Mouse (Mus musculus): ENCODE measurements at regions not wholly inside any gene's neighbourhood (a gene's known extent, or its start where the extent isn't known, plus 50 kb on each side); places are given as distances from the start of the nearest gene placed in this dataset.

DNA sequence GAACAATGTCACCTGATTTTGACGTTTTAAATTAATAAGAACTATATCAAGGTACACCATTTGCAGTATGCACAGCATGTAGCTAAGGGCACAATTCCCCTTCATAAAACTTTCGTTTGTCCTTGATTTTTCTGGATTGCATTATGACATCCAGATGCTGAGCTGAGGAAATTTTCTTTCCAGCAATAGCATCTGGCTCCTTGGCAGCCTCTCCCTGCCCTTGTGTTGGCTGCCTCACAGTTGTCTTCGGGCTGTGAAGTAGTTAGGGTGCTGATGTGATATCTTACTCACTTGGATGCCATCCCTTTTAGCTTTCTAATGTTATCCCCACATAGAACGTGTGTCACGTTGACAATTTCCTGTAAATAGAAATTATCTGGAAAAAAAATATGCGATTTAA is 729.2 kb downstream of the Dach1 start:
- no peak for DNase-seq

DNA sequence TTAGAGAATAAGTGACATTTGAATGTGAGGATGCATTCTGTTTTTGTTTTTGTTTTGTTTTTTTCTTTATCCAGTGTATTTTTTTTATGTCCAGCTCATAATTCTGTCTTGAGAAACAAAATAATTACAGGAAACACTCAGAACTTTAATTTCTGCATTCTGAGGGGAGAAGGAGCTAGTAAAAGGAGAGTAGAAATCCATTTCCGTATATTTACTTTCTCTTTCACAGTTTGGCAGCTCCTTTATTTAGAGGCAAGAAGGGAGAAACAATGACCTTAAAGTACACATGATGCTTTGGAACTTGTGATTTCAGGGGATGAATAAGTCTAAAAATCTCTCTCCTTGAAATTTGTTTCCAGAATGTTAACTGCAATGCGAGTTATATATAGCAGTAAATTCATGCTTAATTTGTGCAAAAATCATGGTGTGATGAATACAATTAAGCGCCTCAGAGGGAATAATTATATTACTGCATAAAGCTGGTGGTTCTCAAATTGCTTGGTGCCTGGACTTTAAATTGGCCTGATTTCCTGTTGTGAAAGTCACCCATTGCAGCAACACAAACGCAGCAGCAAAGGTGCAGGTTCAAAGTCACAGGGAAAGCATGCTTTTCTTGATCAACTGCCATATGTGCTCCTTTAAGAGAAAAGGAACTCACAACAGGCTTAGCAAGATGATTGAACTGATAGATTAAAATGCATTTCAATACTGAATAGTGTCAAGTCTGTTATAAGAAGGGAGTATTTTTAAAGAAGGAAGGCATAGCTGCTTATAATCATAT is 733.9 kb downstream of the Dach1 start:
- no peak for DNase-seq

DNA sequence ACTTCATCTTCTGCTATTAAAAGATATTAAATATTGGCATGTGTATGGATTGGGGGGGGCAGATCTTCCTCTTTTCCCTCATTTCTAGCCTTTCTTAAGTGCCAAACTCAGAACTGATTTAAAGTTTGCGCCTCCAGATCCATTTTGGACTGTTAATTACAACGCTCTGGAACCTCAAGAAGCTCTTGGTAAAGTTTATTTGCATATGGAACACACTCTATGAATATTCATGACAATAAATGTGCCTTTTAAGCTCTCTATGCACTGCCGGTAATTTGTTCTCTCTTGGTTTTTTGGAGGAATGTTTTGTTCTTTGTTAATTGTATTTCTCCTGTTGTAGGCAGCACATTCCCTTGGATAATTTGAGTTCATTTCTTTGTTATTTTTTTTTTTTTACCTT is 738.3 kb downstream of the Dach1 start:
- no peak for DNase-seq

DNA sequence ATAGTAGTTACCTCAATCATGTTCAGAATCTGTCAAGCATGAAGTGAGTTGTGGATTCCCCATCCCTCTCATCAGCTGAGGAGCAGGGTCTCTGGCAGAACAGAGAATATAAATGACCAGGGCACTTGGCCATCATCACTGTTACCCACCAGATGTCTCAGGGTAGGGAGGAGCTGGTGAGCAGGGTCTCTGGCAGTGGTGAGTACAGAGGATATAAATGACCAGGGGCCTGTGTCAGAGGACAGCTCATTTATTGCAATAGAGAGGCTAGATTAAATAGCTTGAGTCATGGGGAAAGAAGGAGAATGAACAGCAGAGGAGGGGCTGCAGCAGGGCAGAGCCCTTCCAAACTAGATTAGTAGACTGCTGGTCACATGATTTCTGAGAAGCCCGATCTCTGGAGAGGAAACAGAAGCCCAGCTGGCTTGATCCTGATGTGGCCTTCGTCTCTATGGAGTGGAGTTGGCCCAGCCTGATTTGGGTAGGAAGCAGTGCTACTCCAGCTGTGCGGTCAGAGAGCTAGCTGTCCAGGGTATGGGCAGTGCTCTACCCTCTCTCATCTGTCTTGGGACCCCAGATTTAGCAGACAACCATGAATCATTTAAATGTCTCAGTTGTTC is 766.3 kb downstream of the Dach1 start:
- no peak for DNase-seq

DNA sequence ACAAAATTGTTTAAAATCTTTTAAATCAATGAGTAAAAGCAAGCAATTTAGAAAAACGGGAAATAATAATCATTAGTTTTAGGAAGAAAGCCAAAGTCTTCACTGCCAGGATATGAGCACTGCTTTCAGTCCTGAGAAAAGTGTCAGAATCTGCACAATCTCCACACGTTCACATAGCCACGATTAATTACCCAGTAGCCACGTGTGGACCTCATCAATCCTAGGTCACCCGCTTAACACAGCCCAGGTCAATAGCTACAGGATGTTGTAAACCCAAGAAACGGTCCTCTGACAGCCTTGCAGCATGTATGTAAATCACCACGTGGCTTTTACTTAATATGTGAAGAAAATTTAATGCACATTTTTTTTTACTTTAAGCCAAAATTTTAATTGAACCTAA is 773.2 kb downstream of the Dach1 start:
- no peak for DNase-seq

DNA sequence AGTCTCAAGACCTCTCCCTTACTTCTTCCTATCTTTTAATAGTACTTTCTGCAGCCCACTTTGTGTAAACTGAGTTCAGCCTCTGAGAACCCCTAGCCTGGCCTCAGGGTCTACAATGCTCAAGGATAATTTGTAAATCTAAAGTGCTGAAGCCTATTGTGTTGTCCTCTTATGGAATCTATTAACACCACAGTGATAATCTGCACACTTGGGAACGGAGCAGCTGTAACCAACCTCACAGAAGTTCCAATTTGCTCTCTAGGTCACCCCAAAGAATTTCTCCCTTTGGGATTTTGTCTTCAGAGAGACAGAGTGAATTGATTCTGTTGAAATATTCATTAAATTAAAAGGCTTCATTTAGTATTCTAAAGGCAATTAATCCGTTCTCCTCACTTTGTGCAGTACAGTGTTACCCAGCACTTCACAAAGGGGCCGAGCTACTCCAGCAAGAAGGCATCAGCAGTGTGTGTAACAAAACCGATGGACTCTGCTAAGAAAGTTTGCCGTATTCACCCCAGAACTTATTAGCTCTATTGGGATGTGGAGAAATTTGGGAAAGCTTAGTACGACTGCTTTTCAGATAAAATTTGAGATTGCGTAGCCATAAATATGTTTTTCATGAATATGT is 773.7 kb downstream of the Dach1 start:
- no peak for DNase-seq

DNA sequence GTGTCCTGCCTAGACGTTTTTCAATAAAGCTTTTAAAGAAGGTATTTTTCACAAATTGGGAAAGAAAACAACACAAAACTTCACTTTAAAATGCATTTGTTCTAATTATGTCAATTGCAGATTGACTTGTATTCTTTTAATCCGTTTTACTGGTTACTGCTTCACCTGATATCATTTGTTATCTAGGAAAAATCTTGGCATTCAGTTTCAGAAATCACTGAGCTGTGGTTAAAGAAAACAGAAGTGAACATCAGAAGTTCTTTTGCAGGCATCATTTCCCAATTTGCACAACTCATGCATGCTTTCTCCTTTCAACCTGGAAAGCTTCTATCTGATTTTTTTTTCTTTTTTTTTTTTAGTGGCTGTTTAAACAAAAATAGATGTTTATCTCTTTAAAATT is 780.6 kb downstream of the Dach1 start:
- DNase-seq: no peak

DNA sequence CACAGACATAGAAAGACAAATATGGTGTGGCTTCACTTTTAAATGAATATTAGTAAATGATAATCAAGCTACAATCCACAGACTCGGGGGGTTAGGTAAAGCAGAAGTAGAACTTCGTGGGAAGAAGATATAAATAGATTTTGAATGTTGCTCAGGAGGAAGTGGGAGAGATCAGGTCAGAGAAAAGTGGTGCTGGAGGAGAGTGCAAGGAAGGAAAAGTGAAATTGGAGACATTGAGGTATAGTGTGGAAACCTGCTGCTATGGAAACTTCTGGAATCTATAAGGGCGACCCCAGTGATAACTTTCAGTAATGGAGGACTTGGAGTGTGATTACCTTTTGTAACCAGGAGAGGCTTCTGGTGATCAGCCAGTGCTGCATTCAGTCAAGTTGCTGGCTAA is 789.4 kb downstream of the Dach1 start:
- DNase-seq: no peak

DNA sequence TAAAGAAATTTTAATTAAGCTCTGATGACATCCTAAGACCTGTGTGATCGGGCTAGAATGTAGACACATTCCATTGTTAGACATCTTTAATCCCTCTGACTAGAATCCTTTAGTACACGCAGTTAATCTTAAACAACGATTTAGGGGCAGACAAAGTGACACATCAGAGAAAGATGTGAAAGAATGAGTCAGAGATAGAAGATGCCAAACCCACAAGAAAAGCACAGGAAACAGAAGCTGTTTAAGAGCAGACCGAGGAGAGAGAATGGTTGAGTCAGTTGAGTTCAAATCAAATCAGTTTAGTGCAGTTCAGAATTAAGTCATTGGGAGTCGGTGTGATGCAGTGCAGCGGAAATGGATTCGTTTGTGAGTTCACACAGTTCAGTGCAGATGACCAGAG is 812.6 kb downstream of the Dach1 start:
- DNase-seq: no peak

DNA sequence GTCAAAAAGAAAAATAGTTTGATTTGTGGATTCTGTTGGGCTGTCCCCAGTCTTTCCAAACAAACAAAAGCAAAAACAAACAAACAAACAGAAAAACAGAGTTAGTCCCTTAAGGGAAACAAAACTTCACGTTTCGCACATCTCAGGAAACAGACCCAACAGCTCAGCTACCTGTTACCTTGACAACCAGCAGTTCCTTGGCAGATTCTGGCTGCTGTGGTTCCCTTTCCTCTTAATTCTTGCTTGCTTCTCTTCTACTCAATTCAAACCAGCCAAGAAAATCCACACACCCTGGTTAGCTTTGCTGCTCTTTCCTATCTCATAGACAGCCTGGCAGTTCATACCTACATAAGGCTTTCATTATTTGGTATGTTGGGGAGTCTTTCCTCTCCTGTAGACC is 821.6 kb downstream of the Dach1 start:
- no peak for DNase-seq

DNA sequence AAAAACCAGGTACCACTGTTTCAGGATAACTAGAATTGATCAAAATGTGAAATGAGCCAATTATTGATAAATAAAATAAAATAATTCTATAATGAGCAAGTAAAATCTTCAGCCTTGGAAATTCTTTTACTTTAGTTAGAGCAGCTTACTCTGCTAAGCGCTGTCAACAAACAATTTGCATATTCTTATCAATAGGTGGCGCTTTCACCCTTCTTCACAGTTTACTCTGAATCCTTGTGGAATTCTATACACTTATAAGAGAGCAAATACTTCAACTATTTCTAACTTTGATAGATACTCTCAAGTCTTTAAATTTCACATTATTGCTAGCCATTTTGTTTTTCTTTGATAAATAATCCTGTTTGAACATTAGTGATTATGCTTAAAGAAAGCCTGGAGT is 812.5 kb upstream of the Klhl1 start:
- no peak for DNase-seq

DNA sequence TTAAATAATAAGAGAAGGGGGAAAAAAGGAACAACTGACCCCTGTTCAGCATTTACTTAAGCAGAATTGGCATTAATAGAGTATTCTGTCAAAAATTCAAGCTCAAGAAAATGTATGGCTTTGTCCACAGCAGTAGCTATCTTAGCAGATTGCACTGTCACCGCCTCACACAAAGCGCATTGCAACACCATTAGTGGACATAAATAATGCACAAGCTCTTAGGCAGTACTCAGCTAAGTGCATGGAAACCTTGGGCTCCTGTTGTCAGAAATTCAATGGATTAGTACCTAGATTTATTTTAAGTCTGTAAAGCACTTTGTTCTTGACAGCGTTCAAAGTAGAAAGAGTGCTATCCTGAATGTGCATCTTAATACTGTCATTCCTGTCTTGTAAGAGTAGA is 811.1 kb upstream of the Klhl1 start:
- DNase-seq: no peak

DNA sequence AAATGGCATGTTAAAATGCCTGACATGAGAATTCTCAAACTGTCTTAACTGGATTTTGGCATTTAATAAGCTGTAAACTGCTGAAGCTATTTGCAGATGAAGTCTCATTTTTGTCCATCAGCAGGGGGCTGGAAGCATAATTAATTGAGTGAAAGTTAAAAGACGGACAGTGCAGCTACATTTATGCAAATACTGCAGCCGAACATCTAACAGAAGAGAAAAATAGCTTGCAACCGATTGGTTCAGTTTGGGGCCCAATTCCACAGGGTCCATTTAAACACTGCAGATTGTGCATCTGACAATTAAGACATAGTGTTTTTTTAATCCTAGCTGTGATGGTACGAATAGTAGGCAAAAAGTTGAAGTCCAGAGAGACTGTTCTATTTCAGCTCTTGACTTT is 774.2 kb upstream of the Klhl1 start:
- DNase-seq: no peak

DNA sequence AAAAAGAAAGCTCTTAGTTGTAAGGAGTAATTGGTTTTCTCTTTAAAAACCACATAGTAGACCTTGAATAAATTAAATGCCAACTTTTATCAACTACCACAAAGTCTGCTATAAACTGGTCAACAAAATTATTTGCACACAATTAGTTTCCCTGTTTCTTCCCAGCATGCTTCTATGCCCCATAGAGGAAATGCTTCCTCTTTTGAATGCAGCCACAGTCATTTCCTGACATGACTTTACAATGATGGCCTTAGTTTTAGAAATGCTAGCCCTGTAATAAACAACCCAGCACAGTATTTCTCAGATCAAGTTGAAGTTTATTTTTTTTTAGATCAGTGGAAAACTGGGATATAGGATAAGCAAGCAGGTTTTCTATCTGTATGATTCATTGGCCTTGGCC is 768.5 kb upstream of the Klhl1 start:
- no peak for DNase-seq

DNA sequence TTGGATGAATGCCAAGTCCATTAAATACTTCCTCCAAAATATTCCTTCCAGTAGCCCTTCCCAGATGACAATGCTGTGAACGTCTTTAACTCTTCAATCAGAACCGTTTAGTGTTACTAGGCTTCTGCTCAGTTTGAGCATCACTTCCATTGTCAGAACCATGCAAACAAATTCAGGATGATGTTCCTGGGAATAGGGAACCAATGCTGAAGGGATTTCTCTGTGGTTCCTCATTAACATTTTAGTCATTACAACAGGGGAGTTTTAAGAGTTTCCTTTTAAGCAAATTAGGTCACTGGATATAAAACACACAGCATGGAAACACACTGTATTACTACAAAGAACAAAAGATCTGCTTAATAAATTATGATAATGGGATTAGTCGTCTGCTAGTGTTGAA is 739.6 kb upstream of the Klhl1 start:
- DNase-seq: no peak

Data from thymus, postnatal 4 days (tissue).